Mouse (Mus musculus): ENCODE measurements at regions not wholly inside any gene's neighbourhood (a gene's known extent, or its start where the extent isn't known, plus 50 kb on each side); places are given as distances from the start of the nearest gene placed in this dataset.

DNA sequence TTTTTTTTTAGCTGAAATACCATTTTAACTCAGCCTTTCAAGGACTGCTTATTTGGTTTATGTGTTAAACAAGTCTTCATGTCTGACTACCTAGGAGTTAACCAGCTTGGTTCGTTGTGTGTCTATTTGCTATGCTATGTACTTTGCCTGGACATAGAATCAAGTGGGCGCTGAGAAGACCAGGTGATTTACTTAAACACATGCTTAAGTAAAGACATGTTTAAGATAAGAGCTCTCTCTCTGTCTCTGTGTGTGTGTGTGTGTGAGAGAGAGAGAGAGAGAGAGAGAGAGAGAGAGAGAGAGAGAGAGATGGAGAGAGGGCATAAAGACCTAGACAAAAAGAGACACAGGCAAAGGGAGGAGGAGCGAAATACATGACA lies 302.3 kb downstream of the Pik3r1 start:
- H3K27me3 ChIP-seq (ENCODE audit: control insufficient read depth, insufficient read depth, low read length, poor library complexity, severe bottlenecking) = no peaks in the 10 kb centered on the region
- no peaks in the 10 kb centered on the region for H3K36me3 ChIP-seq (ENCODE audit: control insufficient read depth, insufficient read depth, low read length, poor library complexity, severe bottlenecking)
- no peak for DNase-seq (ENCODE audit: low read depth, low spot score)

DNA sequence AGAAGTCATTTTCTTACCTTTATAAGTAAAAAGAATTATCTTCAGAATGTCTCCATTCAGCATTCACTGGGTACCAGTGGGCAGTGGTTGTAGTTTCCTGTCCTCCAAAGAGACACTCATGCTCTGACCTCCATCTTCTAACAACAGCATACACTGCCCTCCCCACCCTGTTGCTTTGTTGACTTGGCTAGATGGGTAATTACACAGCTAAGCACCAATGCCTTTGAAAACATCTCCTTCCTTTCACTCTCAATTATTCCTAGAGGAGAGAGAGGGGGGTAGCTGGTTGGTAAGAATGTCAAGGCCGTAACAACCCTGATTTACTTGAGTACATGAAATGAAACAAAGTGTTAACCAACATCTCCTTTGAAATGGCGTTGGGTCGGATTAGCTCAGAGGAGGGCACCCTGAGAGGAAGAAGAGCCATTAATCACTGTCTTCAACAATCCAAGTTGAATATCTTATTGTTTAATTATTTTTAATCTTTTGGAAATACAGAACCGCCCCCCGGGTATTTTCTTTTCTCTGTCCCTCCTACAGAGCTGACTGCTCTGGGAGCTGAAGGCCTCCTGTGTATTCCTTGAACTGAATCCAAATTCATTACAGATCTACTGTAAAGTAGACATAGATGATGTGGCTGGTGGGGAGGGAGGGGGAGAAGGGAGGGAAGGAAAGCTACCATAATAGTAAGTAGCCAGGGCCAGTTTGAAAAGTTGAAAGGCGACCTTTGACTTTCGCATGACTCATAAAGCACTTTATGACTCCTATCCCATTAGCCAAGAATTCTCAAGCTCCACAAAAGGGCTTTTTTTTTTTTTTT lies 302.9 kb downstream of the Pik3r1 start:
- no peak for DNase-seq (ENCODE audit: low read depth, low spot score)
- Histone ChIP-seq H3K27me3 (ENCODE audit: control insufficient read depth, insufficient read depth, low read length, poor library complexity, severe bottlenecking) (no peaks in the 10 kb centered on the region), H3K36me3 (ENCODE audit: control insufficient read depth, insufficient read depth, low read length, poor library complexity, severe bottlenecking) (no peaks in the 10 kb centered on the region)

DNA sequence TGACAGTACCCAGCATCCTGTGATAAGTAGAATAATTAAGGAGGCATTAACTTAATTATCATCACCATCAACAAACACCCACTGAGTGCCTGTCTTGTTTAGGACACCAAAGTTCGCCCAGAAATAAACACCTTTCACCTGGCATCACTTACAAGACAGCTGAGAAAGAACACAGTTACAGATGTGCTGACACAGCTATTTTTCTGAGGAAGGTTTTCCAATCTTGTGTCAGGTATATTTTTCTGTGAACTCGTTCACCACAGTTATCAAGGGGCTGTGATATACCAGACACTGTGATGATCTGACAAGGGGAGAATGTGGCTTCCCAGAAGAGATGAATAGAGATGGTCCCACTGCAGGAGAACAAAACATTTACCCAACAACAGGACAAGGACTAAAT lies 311.1 kb downstream of the Pik3r1 start:
- DNase-seq (ENCODE audit: low read depth, low spot score) = no peak
- Histone ChIP-seq H3K27me3 (ENCODE audit: control insufficient read depth, insufficient read depth, low read length, poor library complexity, severe bottlenecking) (no peaks in the 10 kb centered on the region), H3K36me3 (ENCODE audit: control insufficient read depth, insufficient read depth, low read length, poor library complexity, severe bottlenecking) (no peaks in the 10 kb centered on the region)

DNA sequence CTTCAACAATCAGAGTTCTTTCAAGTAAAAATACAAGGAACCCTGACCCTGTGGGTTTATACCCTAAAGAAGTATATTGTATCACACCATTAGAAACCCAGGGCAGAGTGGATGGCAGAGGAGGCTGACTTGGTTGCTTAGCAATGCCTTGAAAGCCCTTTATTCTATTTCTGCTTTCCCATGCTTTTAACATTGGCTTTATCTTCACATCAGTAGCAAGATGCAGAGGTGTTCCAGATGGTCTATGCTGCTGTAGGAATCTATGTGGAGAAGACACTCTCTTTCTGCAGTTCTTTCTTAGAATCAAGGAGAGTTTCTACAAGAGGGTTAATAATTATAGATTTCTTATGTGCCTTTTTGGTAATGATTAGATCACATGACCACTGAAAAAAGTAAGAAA lies 313.7 kb downstream of the Pik3r1 start:
- DNase-seq (ENCODE audit: low read depth, low spot score) = no peak
- H3K27me3 ChIP-seq (ENCODE audit: control insufficient read depth, insufficient read depth, low read length, poor library complexity, severe bottlenecking) = no peaks in the 10 kb centered on the region
- H3K36me3 ChIP-seq (ENCODE audit: control insufficient read depth, insufficient read depth, low read length, poor library complexity, severe bottlenecking) = no peaks in the 10 kb centered on the region

DNA sequence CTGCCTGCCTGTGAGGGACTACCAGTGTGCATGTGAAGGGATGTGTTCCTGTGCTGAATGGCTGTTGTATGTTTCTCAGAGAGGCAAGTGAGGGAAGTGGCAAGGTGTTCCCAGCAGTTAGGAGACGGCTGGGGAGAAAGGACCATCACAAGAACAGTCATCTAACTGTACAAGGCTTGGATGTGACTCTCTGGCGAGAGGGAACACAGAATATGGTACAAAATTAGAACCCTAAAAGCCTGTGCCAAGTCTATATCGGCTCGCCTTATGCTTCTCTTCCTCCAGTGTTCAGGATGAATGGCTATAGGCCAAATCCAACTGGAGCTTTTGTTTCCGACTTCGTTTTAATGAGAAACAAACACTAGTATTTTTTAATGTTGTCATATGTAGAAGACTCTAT lies 317.5 kb downstream of the Pik3r1 start:
- H3K27me3 ChIP-seq (ENCODE audit: control insufficient read depth, insufficient read depth, low read length, poor library complexity, severe bottlenecking) = no peaks in the 10 kb centered on the region
- DNase-seq (ENCODE audit: low read depth, low spot score) = no peak
- no peaks in the 10 kb centered on the region for H3K36me3 ChIP-seq (ENCODE audit: control insufficient read depth, insufficient read depth, low read length, poor library complexity, severe bottlenecking)

DNA sequence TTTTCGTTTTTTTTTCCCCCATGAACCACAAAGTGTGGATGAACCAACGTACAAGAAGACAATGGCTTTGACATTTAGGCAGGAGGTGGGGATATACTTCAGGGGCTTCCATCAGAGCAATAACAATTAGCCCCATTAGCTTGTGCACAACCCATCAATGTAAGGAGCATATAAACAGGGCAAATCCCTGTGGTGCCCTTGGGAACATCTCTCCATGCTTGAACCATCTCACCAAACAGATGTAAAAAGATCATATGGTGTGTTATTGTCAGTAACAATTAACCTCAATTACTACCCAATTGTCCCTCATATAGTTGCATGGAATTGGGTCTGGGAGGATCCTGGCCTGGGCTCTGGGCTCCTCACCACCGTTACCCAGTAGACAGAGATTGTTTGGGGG lies 328.5 kb downstream of the Pik3r1 start:
- Histone ChIP-seq H3K27me3 (ENCODE audit: control insufficient read depth, insufficient read depth, low read length, poor library complexity, severe bottlenecking) (no peaks in the 10 kb centered on the region), H3K36me3 (ENCODE audit: control insufficient read depth, insufficient read depth, low read length, poor library complexity, severe bottlenecking) (no peaks in the 10 kb centered on the region)
- DNase-seq (ENCODE audit: low read depth, low spot score) = no peak

DNA sequence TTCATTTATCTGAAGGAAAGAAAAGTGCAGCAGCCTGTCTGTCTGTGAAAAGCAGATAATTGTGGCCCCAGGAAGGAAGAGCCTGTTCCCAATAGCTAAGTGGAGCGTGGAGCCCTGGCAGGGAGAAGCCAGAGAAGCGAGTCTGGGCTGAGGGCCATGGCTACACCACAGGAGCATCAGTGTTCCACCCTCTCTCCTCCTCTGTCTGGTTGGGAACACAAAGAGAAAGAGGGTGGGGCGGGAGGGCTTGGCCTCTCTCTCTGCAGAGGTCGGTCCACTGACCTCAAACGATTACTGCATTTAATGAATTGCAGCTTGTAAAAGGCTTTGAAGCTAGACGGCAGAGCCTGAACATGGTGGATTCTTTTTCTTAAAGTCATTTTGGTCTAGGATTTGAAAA lies 329.0 kb downstream of the Pik3r1 start:
- Histone ChIP-seq H3K27me3 (ENCODE audit: control insufficient read depth, insufficient read depth, low read length, poor library complexity, severe bottlenecking) (no peaks in the 10 kb centered on the region), H3K36me3 (ENCODE audit: control insufficient read depth, insufficient read depth, low read length, poor library complexity, severe bottlenecking) (no peaks in the 10 kb centered on the region)
- no peak for DNase-seq (ENCODE audit: low read depth, low spot score)

DNA sequence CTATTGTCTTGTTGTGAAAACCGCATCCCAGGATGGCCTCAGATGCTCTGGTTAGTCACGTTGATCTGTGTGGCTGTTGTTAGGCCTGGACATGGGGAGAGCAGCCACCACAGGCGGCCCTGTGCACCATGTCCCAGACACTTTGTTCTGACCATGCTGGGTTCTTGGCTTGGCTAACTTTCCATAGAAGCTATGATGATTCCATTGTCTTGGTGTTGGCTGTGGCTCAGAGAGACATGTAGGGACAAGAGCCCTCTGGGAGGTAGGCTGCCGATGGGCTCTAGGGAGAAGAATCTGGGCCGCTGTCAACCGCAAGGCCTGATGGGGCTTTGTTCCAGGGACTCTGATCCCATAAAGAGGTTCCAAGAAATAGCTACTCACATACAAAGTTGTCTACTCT lies 334.9 kb downstream of the Pik3r1 start:
- Histone ChIP-seq H3K27me3 (ENCODE audit: control insufficient read depth, insufficient read depth, low read length, poor library complexity, severe bottlenecking) (no peaks in the 10 kb centered on the region), H3K36me3 (ENCODE audit: control insufficient read depth, insufficient read depth, low read length, poor library complexity, severe bottlenecking) (no peaks in the 10 kb centered on the region)
- DNase-seq (ENCODE audit: low read depth, low spot score) = no peak

DNA sequence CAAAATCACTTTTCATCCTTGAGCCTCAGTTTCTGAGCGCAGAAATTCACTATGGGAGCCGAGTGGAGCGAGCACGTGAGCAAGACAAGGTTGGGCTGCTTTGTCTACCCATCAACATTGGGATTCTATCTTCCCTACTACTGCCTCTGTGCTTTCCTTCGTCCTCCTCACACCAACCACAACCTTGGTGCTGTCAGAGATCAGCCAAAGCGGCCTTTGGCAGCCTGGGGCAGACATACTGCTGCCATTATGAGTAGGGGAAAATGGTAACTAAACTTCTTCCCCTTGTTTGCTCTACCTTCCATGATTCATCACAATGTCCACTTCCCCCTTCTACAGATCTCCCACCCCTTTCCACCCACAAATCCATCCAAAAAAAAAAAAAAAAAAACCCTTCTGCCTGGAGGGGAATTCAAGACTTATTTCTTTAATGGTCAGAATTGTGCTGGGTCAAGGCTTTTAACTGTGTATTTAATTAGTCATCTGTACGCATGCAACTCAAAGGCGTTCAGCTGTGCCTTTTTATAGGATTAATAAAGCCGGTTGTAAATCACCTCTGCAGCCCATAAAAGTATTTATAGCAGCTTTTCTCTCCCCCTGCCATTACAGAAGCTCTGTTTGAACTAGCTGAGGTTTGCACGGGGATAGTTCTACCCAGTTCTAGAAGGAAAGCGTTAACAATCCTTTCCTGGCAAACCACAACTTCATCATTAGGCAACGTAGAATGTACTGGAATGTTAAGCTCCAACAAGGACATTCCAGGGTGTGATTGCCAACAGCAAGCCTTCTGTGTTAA lies 340.4 kb downstream of the Pik3r1 start:
- Histone ChIP-seq H3K36me3 (ENCODE audit: control insufficient read depth, insufficient read depth, low read length, poor library complexity, severe bottlenecking) (no peaks in the 10 kb centered on the region), H3K27me3 (ENCODE audit: control insufficient read depth, insufficient read depth, low read length, poor library complexity, severe bottlenecking) (no peaks in the 10 kb centered on the region)
- DNase-seq (ENCODE audit: low read depth, low spot score) = no peak

DNA sequence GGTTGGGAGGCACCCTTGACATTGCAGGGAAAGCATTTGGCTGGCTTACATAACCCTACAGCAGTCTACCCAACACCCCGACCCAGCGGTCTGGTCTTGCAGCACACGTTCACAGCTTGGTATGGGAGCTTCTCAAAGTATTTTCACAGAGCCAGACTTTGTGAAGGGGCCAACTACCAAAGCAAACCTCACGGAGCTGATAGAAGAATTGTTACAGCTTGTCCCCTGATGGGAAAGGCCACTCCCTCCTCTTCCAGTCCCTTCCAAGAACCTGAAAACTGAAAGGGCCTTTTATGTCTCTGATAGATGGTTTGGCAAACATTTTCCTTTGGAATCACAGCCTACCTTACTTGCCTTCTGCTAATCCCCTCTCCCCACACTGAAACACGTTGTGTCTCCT lies 341.6 kb downstream of the Pik3r1 start:
- no peaks in the 10 kb centered on the region for H3K36me3 ChIP-seq (ENCODE audit: control insufficient read depth, insufficient read depth, low read length, poor library complexity, severe bottlenecking)
- no peaks in the 10 kb centered on the region for H3K27me3 ChIP-seq (ENCODE audit: control insufficient read depth, insufficient read depth, low read length, poor library complexity, severe bottlenecking)

DNA sequence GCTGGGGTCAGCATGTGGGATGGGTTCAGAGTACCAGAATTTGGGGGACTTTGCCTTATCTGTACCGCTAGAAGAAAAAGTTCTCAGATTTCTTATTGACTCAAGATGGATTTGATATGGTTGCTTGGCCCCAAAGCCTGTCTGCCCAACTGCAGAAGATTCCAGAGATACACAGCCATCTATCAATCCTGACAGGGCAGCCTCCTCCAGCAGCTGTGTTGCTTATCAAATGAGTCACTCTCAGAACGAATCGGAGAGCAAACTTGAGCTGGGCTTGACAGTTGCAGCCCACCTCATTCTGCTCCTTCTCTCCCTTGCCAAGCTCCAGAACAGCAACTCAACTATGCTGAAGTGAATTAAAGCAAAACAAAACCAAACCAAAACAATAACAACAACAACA lies 345.9 kb downstream of the Pik3r1 start:
- DNase-seq (ENCODE audit: low read depth, low spot score) = no peak
- no peaks in the 10 kb centered on the region for H3K36me3 ChIP-seq (ENCODE audit: control insufficient read depth, insufficient read depth, low read length, poor library complexity, severe bottlenecking)
- no peaks in the 10 kb centered on the region for H3K27me3 ChIP-seq (ENCODE audit: control insufficient read depth, insufficient read depth, low read length, poor library complexity, severe bottlenecking)

More for the DNA sequence above, 341.6 kb downstream of the Pik3r1 start:
- DNase-seq (ENCODE audit: low read depth, low spot score) = no peak

DNA sequence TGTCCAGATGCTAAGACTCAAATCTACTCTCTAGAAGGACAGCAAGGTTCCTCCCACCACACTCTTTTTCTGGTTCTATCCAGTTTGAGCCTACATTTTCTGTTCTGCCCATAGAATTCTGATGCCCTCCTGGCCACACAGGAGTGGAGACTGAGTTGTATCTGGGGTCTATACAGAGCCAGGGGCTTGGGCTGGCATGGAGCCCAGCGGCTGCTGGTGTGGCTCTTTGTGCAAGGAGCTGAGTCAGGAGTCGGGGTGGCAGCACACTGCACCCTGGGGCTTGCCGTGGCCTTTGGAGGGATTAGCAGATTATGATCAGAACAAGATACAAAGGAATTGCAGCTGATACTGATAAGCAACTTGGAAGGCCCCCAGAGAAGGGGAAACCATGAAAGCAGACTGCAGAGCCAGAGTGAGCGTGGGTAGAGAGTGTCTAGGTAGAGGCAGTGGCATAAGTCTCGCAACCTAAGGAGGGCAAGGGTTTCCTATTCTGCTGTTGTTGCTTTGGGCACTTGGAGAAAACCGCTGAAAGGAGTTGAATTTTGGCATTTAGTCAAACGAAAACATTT lies 348.5 kb downstream of the Pik3r1 start:
- no peak for DNase-seq (ENCODE audit: low read depth, low spot score)
- H3K27me3 ChIP-seq (ENCODE audit: control insufficient read depth, insufficient read depth, low read length, poor library complexity, severe bottlenecking) = no peaks in the 10 kb centered on the region
- H3K36me3 ChIP-seq (ENCODE audit: control insufficient read depth, insufficient read depth, low read length, poor library complexity, severe bottlenecking) = no peaks in the 10 kb centered on the region

DNA sequence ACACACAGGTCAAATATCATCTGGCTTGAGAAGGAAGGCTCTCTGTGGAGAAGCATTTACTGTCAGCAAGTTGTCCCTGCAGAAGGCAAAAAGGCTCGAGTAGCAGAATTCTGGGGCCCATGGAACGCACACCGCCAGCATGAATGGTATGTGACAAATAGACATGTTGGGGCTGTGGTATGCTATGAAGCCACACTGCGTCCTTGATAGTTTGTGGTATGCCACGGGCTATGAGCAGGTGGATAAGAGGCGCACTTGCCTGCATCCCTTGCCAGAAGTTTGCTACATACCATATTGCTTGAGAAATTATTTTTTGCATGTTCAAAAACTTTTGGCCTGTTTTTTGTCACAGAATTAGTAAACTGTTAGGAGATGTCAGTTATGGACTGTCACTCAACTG lies 349.7 kb downstream of the Pik3r1 start:
- no peak for DNase-seq (ENCODE audit: low read depth, low spot score)
- no peaks in the 10 kb centered on the region for H3K36me3 ChIP-seq (ENCODE audit: control insufficient read depth, insufficient read depth, low read length, poor library complexity, severe bottlenecking)
- H3K27me3 ChIP-seq (ENCODE audit: control insufficient read depth, insufficient read depth, low read length, poor library complexity, severe bottlenecking) = no peaks in the 10 kb centered on the region

DNA sequence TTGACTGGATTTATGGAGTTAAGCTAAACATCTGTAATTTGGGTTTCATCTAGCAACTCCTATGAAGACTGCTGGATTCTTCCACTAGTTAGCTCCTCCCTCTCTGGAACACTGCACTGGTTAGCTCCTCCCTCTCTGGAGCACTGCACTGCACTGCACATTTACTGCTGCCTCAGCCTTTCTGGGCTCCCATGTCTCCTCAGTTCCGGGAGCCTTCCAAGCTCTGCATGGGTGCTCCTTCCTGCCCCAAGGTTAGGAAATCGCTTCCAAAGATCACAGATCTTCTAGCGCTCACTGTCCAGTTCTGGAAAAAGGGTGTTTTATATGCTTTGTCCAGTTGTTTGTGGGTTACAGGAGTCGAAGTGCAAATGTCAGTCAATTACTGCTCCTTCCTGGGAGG lies 359.1 kb downstream of the Pik3r1 start:
- Histone ChIP-seq H3K27me3 (ENCODE audit: control insufficient read depth, insufficient read depth, low read length, poor library complexity, severe bottlenecking) (no peaks in the 10 kb centered on the region), H3K36me3 (ENCODE audit: control insufficient read depth, insufficient read depth, low read length, poor library complexity, severe bottlenecking) (no peaks in the 10 kb centered on the region)
- no peak for DNase-seq (ENCODE audit: low read depth, low spot score)

DNA sequence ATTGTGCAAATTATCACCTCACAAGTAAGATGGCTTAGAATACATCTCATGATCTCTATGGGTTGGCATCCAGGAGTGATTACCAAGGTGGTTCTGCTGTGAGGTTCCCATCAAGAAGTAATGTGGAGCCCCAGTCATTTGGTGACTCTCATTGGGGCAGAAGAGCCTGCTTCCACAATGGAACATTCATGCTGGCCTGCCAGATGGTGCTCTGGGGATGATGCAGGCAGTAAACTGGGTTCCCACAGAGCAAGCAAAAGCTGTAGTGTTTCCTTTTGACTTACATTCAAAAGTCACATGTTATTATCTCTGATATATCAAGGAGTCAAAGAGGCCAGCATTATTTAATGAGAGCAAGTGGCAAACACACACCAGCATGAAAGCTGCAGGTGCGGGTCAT lies 360.4 kb downstream of the Pik3r1 start:
- Histone ChIP-seq H3K36me3 (ENCODE audit: control insufficient read depth, insufficient read depth, low read length, poor library complexity, severe bottlenecking) (no peaks in the 10 kb centered on the region), H3K27me3 (ENCODE audit: control insufficient read depth, insufficient read depth, low read length, poor library complexity, severe bottlenecking) (no peaks in the 10 kb centered on the region)
- no peak for DNase-seq (ENCODE audit: low read depth, low spot score)
